Mouse (Mus musculus) CH12F3 (cell line): ENCODE measurements around the gene Trpm3.

Source experiments
- in situ Hi-C: fragments of 300-500 bp; cut with MboI; formaldehyde crosslinking; loops from 2 replicates; pipeline ENCODE4 v1.14.3; 2020; ENCODE audit warnings: low sequenced_read_pairs

Gene Trpm3

DNA sequence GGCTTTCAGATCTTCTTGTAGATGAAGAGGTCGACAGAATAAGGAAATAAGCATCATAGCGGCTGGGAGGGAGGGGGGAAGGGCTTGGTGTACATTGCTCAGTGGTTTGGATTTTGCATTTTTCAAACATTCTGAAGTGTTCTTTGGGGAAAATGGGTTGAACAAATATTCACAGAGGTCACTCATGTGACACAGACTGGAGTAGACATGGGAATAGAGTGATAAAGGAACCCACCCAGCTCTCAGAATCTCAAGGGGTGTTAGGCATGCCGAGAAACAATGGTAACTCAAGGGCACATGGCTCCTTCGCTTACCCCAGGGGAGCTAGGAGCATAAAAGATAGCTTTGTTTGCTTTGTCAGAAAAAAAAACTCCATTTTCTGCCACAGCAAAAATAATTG is 330.8 kb downstream of the Trpm3 start:
- in situ Hi-C loops: no loop called here

DNA sequence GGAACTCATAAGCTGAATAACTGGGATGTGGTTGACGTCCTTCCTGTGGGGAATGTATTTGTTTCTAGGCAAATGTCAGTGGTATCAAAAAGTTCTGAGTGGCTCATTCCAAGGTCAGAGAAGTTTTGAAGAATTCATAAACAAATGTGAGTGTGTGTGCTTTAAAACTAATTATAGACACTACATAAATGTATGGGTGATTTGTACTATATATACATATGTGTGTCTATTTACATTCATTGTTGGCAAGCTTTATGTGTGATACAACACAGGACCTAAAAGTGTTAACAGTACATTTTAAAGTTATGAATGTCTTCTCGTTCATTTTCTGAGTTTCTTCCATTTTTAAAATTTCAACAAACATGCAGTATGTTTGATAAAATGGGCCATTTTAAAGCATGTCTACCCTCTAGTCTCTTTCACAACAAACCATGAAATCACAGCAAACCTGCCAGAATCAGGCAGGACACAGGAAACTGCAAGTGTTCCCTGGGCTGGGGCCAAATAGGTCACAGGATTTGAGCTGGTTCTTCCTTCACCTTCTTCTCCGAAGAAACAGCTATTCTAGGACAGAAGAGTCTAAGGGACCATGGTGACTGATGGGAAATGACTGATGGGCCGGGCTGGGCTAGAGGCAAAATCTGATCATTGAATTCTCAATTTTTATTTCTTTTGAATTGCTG is 334.3 kb downstream of the Trpm3 start:
- in situ Hi-C loops: no loop called here

DNA sequence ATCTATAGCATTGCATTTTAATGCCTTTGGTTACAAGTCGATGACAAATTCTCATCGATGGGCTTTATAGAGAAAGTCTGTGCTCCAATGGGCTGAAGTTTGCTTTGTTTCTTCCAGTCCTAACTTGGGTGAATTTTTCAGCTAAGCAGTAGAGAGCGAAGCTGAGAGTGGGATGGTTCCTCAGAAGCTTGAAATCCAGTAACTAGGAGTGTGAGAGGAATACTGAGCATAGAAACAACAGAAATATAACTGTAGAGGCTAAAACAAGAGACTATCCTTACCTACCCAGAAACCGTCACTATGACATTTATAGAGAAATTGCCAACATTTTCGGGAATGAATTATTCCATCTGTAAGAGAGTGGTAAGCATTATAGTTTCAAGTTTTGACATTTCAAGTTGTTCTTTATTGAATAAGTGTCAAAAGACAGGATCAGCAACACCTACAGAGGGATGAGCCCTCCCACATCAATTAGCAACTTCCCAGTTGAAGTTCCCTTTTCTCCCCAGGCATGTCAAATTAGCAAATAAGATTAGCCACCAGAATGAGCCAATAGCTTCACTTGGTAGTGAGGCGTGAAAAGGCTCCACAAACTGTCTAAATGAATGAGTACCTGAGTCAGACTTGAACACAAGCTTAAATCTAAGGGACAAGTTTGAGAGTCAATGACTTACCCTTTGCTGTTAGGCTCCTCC is 339.6 kb downstream of the Trpm3 start:
- in situ Hi-C loops: no loop called here

DNA sequence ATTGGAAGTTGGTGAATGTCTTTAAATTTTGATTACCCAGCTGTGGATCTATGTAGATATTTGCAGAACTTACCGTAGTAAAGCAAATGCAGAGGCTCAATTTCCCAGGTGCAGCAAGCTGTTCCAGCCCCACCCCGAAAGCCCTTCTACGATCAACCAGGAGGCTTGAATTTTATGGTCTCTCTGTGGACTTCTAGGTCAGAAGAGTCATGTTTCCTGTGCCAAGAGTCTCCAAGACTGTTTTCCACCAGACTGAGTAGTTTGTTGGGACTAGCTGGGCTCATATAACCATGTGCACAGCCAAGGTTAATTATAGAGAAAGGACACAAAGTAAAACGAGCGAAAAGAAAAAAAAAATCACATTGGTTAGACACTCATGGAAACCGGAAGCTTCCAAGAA is 364.6 kb downstream of the Trpm3 start:
- in situ Hi-C loops: no loop called here

DNA sequence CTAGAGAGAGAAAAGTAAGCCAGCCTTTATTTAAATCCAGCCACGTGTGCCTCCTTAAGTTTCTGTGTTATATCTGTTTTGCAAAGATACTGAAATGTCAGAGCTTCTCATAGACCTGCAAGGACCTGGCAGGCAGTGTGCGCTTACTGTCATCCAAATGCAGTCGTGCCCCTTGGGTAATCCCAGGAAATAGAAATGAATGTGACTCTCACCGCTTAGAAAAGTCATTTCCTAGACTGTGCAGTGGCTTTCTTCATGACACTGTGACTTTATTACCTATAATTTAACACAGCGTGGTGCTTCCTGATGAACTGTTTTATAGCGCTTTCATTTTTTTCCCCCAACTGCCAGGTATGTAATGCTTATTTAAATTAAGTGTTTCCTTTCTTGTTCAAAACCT is 379.7 kb downstream of the Trpm3 start:
- in situ Hi-C loops: no loop called here

DNA sequence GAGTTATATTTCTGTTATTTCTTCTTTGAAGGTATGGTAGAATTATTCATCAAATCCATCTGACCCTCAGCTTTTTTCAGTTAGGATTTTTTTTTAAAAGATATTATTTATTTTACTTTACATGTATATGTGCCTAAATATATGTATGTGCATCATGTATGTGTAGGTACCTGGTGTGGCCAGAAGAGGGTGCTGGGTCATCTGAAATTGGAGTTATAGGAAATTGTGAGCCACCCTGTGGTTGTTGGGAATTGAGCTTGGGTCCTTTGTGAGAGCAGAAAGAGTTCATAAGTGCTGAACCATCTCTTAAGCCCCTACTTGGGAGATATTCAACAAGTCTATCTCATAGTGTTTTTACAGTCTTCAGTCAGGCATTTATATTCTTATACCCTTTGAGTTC is 389.1 kb downstream of the Trpm3 start:
- in situ Hi-C loops: no loop called here

DNA sequence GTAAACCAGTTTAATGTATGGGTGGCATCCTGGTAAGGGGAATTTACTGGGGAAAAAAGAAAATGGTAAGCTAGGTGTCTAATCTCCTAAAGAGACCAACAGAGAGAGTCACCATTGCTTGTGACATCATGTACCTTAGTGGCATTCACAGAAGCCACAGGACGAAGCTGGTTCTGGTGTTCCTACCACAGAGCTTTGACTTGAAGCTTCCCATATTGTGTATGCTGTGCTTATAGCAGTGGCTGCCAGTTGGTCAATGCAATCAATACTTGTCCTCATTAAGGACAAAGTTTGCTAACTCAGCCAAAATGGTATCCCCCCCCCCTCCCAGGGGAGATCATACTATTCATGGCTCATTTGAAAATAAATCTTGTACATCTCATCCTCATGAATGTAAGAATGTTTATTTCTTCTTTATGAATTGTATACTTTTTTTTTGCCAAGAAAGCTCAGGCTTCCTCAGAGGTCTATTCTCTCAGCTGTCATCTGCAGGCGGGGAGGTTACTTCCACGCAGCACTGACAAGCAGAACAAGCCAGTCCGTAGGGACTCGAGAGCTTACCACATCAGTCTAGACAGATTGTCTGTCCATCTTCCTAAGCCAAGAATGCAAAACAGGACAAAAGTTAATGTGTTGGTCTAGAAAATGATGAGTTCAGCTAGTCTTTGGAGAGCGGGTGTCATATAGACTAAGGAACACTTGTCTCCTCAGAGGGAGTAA is 404.3 kb downstream of the Trpm3 start:
- in situ Hi-C loops: no loop called here

DNA sequence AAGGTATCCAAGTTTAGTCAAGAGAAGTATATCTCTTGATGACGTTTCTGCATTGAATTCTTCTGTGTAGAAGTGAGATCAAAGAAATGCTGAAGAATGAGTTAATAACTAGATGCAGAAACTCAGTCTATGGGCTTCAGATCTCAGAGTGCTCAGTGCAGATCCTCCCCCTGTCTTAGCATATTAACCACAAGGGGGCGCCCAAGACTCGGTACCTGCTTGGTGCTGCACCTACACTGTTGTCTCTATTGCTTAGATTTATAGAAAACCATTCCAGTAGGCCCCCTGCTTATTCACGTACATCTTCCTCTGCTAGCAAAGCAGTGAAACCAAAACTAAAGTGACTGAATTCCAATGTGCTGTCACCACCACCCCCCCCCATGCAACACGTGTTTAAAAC is 413.3 kb downstream of the Trpm3 start:
- in situ Hi-C loops: loop anchor here (25.0 kb wide), 1 partner anchor 335 kb away; no protein-coding TSS in a partner anchor

DNA sequence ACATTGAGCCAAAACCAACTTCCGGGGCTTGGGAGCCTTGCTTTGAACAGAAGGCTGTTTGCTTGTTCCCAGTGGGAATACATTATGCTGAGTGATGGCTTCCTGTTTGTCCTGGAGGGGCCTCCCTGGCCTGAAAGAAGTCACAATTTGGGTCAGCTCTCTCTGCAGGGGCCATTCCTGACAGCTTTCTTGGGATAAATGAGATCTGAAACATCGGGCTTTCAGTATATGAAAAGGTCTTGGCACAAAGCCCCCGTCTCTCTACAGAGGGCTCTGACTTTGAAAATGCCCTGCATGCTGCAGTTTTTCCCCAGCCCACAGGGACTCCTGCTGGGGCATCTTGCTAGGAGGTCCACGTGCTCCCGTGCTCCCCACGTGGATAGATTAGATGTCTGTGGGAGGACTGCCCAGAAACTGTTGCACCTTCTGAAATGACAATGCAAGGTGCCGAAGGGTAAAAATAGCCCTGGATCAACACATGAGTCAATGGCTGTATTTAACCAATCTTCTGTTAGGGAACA is 415.6 kb downstream of the Trpm3 start:
- in situ Hi-C loops: loop anchor here (25.0 kb wide), 1 partner anchor 333 kb away; no protein-coding TSS in a partner anchor

DNA sequence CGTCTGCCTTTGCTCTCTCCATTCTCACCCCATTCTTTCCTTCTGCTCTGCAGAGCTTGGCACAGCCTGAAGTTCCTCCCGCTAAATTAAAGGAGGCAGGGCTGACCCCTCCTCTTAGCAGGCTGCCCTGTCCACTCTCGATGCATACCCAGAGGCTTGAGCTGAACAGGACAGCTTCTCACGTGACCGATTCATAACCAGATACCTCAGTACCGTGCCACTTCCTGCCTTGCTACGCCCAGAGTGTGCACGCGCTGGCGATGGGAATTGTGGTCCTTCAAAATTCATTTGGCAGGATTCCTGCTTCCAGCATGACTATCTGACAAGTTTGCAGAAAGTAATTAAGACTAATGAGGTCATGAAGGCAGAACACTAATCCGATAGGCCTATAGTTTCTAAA is 433.6 kb downstream of the Trpm3 start:
- in situ Hi-C loops: loop anchor here (25.0 kb wide), 1 partner anchor 315 kb away; no protein-coding TSS in a partner anchor

DNA sequence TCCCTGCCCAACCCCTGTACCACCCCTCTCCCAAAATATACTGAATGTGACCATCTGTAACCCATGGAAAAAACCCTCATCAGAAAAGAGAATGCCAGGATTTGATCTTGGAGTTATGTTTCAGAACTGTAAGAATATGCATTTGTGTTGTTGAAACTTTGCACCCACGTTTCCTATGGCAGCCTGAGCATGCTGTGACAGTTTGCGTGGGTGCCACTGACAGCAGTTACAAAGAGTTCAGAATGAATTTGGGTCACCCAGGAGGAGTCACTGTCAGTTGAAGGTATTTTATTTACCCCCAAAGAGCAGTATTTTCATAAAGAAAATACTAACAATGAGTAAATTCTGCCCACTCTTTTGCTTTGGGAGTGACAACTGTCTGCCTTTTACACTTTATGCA is 434.0 kb downstream of the Trpm3 start:
- in situ Hi-C loops: loop anchor here (25.0 kb wide), 1 partner anchor 314 kb away; no protein-coding TSS in a partner anchor

DNA sequence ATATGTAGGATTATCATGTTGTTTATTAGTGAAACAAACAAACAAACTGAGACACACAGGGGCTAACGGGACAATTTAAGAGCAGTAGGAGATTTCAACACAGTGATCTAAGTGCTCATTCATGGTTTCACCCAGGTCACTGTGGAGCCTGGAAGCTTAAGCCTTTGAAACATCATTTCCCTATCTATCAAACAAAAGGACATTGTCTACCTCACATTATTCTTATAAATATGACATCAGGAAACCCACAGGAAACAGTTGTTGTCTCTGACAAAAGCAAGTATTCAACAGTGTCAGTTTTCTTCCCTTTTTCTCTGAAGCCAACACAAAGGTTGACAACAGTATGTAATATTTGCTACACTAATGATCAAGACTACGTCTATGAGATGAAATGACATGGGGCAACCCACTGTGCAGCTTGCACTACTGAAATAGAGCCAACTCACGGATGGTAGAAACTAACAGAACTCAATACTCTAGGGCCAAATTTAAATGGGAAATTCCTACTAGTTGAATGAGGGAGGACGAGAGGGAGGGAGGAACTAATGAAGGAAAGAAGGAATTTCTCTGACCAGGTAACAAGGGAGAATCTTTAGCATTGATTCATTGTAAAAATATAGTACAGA is 443.4 kb downstream of the Trpm3 start:
- in situ Hi-C loops: no loop called here

DNA sequence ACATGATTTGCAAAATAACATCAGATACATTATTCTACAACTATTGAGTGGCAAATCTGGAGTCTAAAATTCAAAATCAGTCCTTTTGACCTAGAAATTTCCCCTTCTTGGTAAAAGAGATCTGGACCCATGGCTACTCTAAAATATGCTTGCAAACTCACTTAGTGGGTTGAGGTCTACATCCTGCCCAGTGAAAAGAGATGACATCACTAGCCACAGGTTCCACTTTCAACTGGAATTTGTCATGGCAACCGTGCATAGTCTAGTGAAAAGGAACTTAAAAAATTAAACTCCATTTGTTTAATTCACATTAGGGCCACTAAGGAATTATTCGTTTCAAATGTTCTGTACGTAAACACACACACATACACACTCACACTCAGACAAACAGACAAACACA is 455.6 kb downstream of the Trpm3 start:
- in situ Hi-C loops: no loop called here

DNA sequence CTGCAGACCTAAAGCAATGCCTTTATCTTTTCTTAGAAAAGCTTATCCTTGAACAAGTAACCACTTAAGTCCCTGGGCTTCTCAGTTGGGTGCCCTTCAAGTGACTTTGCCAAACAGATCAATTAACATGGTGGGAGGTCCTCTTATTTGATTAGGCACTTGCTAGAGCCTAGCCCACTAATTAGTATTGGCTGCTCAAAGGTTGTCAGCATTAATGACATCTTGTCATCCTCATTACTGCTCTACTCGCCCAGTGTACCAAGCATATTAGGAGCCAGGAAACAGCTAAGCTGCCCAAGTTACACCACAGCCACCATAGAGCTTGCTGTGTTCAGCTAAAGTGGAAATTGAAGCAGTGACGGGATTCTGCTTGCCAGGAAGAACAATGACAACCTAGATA is 456.4 kb downstream of the Trpm3 start:
- in situ Hi-C loops: no loop called here

DNA sequence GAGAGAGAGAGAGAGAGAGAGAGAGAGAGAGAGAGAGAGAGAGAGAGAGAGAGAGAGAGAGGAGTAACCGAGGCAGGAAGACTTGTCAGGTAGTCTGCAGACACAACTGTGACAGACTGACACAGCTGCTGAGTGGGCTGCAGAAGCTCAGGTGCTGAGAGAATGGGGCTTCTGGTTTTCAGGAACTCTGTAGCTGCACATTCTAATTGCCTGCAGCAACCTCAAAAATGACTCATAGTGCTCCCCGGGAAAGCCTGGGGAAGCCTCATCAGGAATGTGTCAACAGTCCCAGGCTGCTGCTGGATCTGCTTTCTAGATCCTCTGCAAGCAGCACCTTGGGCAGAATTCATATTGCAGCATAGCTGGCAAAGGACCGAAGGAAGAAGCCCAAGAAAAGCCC is 457.9 kb downstream of the Trpm3 start:
- in situ Hi-C loops: no loop called here

DNA sequence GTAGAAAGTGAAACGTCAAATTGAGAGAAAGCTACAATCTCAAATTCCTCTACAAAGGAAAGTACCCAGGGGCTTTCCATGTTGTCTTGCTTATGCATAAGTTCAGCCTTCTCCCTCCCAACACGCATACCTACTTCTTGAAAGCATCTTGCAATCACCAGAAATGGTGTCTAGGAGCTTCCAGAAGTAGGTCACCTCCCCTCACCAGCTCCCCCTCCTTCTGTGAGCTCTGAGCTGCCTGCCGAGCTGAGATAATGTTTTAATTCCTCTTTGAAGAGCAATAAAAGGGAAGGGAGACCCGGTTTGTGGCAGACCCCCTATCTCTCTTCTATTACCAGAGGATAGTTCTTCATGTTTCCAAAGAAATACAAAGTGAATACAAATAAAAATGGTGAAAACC is 465.5 kb downstream of the Trpm3 start:
- in situ Hi-C loops: no loop called here

DNA sequence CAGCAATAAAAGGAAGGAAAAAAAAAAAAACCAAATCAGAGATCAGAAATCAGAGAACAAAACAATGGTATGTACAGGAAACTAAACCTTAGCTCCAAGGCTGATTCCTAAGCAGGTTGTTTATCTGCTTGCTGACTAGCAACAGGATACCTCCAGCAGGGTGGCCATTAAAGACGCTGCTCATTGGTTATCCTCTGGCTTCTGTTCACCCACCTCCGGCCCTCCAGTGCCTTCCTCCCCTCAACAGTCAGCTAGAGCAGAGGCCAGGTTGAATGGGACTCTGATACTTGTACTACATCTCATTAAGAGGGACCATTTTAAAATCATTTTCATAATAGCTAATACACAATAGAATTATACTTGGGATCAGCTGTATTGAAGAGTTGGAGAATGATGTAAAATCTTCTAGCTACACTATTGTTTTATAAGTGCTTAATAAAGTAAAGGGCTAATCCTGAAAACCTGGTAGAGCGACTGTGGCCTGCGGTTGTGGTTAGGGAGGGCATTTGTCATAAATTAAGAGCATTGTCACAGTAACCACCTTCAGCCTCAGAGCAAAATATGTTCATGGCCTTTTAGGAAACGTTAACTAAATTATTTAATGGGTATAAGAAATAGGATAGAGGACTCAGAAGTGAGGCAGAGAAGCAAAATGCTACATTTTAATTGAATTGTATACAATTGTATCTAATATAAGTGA is 469.3 kb downstream of the Trpm3 start:
- in situ Hi-C loops: no loop called here

DNA sequence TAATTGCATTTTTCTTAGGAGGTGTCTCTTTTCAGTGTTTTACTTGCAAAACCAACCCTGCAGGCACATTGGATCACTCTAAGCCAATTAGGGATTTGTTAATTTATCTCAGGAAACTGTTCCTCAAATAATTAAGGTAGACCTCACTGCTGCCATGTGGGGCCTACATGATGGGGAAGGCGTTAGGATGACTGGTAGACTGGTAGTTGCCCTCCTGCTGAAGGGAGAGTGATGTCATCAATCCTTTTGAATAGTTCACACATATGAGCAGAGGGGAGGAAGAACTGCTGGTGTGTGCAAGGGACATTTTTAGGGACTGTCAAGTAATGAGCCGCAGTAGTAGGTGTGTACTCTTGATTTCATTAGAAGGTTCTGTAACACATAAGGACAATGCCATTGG is 472.8 kb downstream of the Trpm3 start:
- in situ Hi-C loops: no loop called here

DNA sequence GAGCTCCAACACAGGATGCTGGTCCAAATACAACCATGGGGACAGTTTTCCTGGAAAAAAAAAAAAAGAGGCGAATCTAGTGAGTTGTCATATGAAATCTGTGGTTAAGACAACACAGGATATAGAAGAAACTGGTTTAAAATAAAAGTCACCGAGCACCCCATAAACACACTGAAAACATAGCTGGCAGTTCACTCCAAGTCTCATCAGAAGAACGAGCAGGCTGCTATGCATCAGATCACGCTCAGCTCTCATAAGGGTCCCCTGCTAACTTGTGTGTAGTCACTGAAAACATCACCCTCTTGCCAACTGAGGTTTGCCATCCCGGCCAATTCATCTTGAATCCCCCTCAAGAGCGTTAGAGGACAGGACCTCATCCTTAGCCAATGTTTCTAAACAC is 476.5 kb downstream of the Trpm3 start:
- in situ Hi-C loops: no loop called here

DNA sequence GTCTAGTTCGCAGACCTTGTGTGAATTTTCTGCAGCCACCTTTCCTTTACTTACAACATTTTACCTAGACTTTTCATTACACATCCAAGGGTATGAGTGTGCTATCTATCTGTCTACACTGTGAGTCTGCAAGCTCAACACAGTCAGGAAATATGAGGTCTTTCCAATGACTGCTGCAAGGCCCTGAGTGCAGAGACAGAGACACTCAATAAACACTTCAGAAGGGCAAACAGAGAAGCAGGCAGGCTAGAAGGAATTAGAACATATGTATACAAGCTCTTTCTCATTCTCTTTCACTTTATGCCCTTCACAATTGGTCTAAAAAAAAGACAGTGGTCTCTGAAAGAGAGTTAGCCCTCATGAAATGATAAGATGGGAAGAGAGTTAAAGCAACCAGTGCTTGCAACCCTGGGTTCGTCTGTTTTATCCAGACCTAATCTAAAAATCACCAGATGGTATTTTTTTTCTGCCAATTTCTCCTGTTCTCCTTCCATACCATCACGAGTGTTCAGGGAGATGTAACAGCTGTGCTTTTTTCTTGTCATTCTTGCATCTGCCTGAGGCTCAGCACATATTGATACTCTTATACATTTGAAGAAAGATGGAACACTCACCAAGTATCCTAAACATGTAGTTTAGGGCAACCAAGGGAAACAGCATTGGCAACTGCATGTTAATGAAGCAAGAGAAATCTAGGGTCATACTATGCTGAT is 486.1 kb downstream of the Trpm3 start:
- in situ Hi-C loops: no loop called here
